Mouse (Mus musculus): ENCODE data around the gene Ccpg1os. TPM values are rescaled to one million over a fixed set of nuclear protein-coding genes. Genes with fewer than 3 reads are reported as not detected.

Gene Ccpg1os
- 24.1 and 31.9 TPM in 2 replicates for polyA plus RNA-seq (2021; fragmentation: Nextera tagmentation)
- long read RNA-seq, experiment 1, transcript Ccpg1os-201 (2 exons, 711 nt) = major isoform, 15 of 19 reads
- long read RNA-seq, experiment 1, partial matches to known transcripts = 2 of 19 reads
- long read RNA-seq, experiment 1, other reads (novel, unspliced or antisense) = 1 of 19 reads
- long read RNA-seq, experiment 2, partial matches to known transcripts = 0 of 9 reads
- long read RNA-seq, experiment 2, other reads (novel, unspliced or antisense) = 2 of 9 reads

GRCm38 (mm10) chr9:72985250-72986220, at the start of gene Ccpg1os, which contains the start of gene Ccpg1:
TSS of gene Ccpg1os (minus strand) at chr9:72985382.
TSS of gene Ccpg1 (plus strand) at chr9:72985429.

GRCm38 (mm10) chr9:72958521-72959450, 26.4 kb downstream of the Ccpg1os start, which contains the start of the genes Dyx1c1 and Gm44503:
TSS of gene Dyx1c1 (plus strand) at chr9:72958785.
TSS of gene Gm44503 (plus strand) at chr9:72958852.

Small RNA genes within 50 kb of the gene (microRNA-seq; reads per million reads assigned to microRNA genes)
- gene Gm27353 = not detected

Other genes with a start within 250 kb of the Ccpg1os start
- 0.65 and 0.78 TPM in 2 replicates for gene Prtg, start 178.5 kb downstream of the Ccpg1os start, polyA plus RNA-seq (2021; fragmentation: Nextera tagmentation)
- gene Pygo1, start 59.7 kb downstream of the Ccpg1os start, polyA plus RNA-seq (2021; fragmentation: Nextera tagmentation) = 4.8 and 5.1 TPM in 2 replicates
- gene Dyx1c1, start 26.6 kb downstream of the Ccpg1os start, polyA plus RNA-seq (2021; fragmentation: Nextera tagmentation) = 1.7 and 1.8 TPM in 2 replicates
- gene Gm44503, start 26.5 kb downstream of the Ccpg1os start, polyA plus RNA-seq (2021; fragmentation: Nextera tagmentation) = not detected in 2 replicates
- gene Ccpg1, start within 50 bp of the Ccpg1os start, polyA plus RNA-seq (2021; fragmentation: Nextera tagmentation) = 50.2 and 53.1 TPM in 2 replicates
- 9.5 and 9.8 TPM in 2 replicates for gene Pigb, start 55.0 kb upstream of the Ccpg1os start, polyA plus RNA-seq (2021; fragmentation: Nextera tagmentation)
- gene Rab27a, start 59.5 kb upstream of the Ccpg1os start, polyA plus RNA-seq (2021; fragmentation: Nextera tagmentation) = 1.4 and 1.6 TPM in 2 replicates
- not detected in 2 replicates for gene Khdc3, start 116.5 kb upstream of the Ccpg1os start, polyA plus RNA-seq (2021; fragmentation: Nextera tagmentation)
- gene Gm20509, start 117.1 kb upstream of the Ccpg1os start, polyA plus RNA-seq (2021; fragmentation: Nextera tagmentation) = not detected in 2 replicates
- 67.3 and 75.6 TPM in 2 replicates for gene Rsl24d1, start 128.0 kb upstream of the Ccpg1os start, polyA plus RNA-seq (2021; fragmentation: Nextera tagmentation)